Mouse (Mus musculus): Measurements from ENCODE around the gene A4galt.
A peak's percentile ranks its signal among the peaks of the same experiment; 100 is the strongest.

GRCm38 (mm10) chr15:83223208-83223962, 28.2 kb downstream of the A4galt start:
- 0 out of 2 replicates have a peak, but pooled peaks have one; percentile 2 for TF ChIP-seq POLR2A (IDR thresholded peaks at IDR 0.05; ENCODE audit: borderline replicate concordance, extremely low read depth, low read depth, low read length)
- TF ChIP-seq CTCF (IDR thresholded peaks at IDR 0.05; ENCODE audit: insufficient read depth, low read length) = no peak
